Mouse (Mus musculus) left cerebral cortex, postnatal 36 days (tissue): ENCODE data around the gene Gm20431. TPM values are rescaled to one million over a fixed set of nuclear protein-coding genes. Genes with fewer than 3 reads are reported as not detected.
"Not testable (repeated sequence)": the region's sequence is repeated elsewhere in the genome, so short reads cannot be mapped to it uniquely, and the experiment has no call there.

Experiments used
- DNase-seq, 2 experiments: peaks; one replicate each; pipeline ENCODE4 v3.0.0; 2021 to 2022; ENCODE audit warnings: low spot score in 2 of 2, mixed read lengths in 1 of 2
- intact Hi-C: fragments of 180-260 bp; cut with DNase I; formaldehyde crosslinking; loops from one replicate; pipeline ENCODE4 v1.15.1; 2025
- total RNA-seq, 2 experiments: library from RNA; stranded (reverse); gene quantifications; 2 replicates each; pipeline ENCODE4 v1.2.3; 2021

The Gm20431 gene
- total RNA-seq, 2 experiments from 2014 or later = 42.3 to 46.8 TPM

DNA sequence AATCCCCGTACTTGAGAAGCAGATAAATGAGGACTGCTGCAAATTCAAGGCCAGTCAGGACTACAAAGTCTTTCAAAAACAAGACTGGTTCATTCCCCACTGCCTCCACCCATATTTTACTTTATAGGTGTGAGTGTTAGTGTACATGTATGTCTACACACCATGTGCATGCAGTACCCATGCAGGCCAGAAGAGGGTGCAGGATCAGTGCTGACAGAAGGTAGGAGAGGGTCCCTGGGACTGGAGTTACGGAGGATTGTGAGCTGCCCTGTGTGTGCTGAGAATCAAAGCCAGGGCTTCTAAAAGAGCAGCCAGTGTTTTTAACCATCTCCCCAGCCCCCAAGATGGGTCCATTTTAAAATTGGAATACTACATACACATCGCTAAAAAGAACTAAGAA is 21.0 kb downstream of the Gm20431 start:
- no peak for DNase-seq
- intact Hi-C loops = loop anchor here (2.0 kb wide), 1 partner anchor 35 kb away; no protein-coding TSS in a partner anchor

DNA sequence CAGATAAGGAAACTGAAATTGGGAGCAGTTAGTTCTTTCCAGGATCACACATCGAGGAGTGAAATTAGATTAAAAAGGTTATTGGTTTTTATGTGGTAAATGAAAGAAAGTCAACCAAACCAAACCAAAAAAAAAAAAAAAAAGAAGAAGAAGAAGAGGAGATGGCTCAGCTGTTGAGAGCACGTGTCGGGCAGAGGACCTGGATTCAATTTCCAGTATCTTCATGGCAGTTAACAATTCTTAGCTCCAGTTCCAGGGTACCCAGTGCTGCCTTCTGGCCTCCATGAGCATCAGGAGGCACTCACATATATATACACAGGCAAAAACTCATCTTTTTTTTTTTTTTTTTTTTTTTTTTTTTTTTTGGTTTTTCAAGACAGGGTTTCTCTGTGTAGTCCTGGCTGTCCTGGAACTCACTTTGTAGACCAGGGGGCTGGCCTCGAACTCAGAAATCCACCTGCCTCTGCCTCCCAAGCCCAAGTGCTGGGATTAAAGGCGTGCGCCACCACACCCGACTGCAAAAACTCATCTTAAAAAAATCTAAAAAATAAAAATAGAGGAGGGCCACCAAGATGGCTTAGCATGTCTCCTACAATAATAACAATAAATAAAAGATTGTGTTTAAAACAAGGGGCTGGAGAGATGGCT is 26.3 kb downstream of the Gm20431 start:
- no peak for DNase-seq
- intact Hi-C loops = no loop called here

DNA sequence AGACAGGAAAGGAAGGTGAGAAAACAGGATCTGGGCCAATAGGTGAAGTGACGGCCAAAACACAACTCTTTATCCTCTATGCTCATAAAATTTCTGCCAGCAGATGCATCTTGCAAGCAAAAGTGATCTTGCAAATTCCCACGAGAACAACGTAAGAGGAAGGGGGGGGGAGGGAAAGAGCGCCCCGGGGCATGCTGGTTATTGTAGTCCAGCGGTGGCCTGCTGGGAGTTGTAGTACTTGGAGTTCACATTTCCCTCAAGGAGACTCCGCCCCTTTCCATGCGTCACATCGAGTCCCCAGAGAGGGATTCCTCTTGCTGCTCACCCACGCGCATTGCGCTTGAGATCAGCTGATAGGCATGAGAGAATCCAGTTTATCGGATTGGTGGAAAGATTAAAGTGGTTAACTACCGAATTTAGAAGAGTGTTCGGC is 26.9 kb downstream of the Gm20431 start:
- intact Hi-C loops = no loop called here
- peak; percentile 93 to 94 for DNase-seq

DNA sequence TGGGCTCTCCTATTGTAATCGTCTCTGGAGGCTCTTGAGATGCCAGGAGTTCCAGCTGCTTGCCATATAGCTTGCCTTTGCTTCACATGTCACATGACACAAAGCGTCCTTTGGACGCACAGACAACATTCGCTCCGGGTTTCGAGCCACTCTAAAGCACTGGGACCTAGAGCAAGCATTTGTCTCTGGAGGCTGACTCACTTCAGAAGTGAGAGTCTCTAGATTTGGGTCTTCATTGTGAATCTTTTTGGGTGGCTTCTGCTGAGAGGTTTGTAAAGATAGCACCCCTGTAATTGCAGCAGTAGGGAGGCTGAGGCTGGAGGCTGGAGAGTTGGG is 27.8 kb downstream of the Gm20431 start:
- intact Hi-C loops = no loop called here
- no peak for DNase-seq

DNA sequence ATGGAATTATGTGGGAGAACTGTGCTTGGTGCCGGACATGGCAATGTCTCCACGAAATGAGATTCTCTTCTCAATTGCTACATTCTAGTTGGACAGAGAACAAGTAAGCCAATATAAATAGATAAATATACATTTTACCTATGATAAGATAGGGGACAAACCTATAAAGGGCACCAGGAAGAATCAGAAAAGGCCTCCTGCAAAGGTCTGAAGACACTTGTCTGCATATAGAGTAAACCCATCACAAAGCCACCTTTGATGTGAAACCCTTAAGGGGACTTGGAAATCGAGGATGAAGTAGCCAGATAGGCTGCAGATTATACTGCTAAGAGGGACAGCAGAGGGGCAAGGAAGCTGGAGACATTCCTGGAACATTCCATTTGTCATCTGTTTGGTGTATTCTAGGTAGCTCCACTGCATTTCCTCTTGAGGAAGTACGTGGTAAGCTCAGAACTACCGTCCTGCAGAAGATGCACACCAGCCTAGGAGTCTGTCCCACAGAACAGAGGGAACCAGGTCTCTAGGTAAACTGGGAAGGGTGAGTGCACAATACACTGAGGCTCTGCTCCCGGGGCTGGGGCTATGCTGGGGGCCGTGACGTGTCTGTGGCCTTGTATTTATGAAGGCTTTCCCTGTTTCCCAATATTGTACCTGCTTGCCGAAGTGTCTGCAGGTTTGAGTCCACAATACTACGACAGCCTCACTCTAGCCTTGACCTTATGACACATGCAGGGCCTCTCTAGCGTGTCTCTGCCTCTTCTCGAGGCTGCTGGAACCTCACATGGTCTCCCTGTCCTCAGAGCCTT is 28.4 kb downstream of the Gm20431 start:
- intact Hi-C loops = no loop called here
- DNase-seq = no peak

DNA sequence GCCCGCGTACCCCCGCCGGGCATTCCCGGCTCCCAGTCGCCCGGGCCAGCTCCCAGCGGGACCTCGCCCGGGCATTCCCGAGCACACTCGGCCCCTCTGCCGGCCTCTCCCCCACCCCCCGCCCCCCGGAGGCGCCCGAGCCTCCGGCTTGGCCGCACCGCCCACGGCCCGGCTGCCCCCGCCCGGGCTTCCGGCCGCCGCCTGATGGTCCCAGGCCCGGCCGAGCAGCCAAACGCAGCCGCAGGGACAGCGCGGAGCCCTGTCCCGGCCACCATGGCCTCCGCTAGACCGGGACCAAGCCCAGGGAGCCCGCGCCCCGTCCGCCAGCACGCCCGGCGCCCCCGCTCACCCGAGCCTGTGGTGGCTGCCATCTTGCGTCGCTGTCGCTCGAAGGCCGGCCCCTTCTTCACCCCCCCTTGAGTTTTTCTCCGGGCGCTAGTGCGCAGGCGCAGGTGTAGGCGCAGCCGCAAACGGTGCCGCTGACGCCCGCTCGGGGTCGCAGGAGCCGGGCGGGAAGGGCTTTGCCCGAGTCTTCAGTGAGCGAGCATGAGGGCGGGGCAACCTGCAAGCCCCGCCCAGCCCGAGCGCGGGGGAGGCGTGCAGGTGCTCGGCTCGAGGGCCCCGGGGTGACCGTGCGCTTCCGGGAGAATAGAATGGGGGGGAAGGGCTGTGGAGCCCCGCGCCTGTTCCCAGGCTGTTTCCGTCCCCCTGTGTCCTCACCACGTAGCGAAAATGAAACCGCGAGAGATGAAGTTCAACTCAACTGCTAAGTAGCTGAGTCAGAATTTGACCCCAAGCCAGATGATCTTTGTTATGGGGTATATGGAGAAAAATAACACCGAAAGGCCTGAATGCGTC is 29.5 kb downstream of the Gm20431 start, which contains the start of gene Ube2v1:
Ube2v1 (minus strand) TSS at position 505 of the 858 bp plus-strand sequence.
- intact Hi-C loops = no loop called here
- peak; percentile 96 to 98 for DNase-seq

DNA sequence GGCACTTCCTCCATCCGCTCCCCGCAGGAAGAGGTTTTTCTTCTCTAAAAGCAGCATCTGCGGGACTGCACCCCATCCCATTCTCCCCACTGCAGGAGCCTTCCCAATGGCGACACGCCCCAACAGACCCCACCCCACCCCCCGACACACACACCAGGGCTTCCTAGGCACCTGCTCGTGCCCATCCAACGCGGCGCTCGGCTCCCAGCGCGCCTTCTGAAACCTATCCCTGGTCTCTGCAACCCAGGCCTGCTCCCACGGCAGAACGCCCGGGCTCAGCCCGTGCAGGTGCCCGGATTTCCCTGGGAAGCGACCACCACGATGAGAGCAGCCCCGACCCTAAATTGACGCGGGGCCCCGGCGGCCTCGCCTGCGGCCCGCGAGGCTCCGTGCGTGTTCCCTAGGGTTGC is 30.1 kb downstream of the Gm20431 start:
- peak in 1 of 2 experiments; percentile 38 for DNase-seq
- intact Hi-C loops = no loop called here

DNA sequence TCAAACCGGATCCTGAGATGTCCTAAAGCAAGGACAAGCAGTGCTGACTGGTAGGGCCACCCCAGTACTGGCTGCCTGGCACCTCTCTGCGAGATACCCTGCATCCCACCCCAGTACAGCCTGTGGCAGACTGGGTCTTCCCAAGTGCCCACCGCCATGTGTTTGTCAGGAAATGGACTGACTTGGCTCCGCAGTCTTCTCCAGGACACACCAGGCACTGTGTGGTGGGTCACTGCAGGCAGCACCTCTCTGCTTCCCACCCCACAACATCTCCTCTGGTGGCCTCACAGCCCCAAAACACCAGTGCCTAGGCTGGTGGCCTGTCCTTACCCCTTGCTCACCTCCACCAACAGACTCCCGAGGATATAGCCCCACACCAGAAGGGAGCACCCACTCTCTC is 30.9 kb downstream of the Gm20431 start:
- intact Hi-C loops = no loop called here

DNA sequence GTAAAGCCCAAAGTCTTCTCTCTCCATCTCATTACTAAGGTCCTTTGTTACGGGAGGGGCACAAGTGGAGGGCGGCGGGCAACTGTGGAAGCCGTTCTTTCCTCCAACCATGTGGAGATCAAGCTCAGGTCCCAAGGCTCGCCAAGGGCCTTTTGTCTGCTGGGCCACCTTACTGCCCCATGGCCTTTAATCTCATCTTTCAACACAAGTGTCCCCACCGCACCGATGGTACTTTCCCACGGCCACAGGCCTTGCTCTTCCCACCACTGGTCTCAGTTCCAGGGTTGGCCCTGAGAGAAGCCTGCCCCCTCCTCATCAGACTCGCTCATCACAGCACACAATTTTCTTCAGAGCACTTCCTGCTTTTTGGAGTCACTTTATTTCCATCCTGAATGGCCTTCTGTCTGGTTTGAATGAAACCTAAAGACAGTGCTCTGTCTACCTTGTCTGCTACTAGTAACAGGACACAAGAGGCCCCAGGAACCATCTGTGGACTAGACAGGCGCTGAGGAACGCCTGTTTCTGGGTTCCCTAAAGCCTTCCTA is 31.6 kb downstream of the Gm20431 start:
- DNase-seq = no peak
- intact Hi-C loops = no loop called here

More for the DNA sequence above, 30.9 kb downstream of the Gm20431 start:
- DNase-seq = no peak

DNA sequence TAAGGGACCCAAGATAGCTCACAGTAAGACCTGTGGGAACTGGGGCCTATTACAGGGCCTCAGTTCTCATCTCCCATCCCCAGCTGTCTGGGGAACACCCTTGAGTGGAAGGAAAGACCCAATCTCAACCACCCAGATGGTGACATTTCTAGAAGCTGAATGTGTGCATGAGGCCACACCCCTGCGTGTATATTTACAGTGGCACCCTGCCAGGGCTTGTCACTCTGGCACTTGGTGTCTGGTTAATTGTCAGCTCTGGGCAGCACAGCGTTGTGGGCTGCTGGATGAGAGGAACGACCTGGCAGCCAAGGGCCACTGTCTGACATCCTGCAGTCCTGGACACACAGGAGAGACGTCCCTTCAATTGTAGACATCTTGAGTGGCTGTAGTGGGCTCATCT is 32.4 kb downstream of the Gm20431 start:
- DNase-seq = no peak
- intact Hi-C loops = no loop called here

DNA sequence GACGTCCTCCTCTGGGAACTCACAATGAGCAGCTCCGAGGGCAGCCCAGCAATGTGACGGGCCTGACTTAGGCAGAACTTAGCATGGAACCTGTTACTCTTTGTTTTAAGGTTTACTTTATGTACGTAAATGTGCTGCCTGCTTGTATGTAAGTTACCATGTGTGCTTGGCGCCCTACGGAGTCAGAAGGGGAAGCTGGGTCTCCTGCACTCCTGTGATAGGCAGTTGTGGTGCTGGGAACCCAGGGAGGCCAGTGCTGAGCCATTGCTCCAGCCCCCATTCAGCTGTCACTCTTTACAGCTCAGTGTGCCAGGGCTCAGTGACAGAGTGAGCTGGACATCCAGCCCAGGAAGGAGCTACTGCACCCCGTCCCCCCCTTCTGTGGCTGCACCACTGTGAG is 34.3 kb downstream of the Gm20431 start:
- intact Hi-C loops = no loop called here
- no peak for DNase-seq

DNA sequence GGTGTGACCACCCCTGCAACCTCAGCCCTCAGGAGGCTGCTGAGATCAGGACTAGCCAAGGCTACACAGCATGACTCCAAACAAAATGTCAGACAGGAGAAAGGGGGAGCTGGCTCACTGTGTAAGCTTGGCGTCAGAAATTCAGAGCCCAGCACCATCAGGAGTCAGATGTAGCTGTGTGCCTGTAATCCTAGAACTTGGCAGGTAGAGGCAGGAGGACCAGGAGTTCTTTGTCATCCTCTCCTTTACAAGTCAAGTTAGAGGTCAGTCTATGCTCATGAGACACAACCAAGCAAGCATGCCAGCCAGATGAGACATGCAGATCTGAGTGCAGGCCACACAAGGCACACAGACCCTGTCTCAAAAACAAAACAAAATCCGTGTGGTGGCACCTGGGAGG is 35.6 kb downstream of the Gm20431 start:
- DNase-seq = no peak
- intact Hi-C loops = no loop called here

DNA sequence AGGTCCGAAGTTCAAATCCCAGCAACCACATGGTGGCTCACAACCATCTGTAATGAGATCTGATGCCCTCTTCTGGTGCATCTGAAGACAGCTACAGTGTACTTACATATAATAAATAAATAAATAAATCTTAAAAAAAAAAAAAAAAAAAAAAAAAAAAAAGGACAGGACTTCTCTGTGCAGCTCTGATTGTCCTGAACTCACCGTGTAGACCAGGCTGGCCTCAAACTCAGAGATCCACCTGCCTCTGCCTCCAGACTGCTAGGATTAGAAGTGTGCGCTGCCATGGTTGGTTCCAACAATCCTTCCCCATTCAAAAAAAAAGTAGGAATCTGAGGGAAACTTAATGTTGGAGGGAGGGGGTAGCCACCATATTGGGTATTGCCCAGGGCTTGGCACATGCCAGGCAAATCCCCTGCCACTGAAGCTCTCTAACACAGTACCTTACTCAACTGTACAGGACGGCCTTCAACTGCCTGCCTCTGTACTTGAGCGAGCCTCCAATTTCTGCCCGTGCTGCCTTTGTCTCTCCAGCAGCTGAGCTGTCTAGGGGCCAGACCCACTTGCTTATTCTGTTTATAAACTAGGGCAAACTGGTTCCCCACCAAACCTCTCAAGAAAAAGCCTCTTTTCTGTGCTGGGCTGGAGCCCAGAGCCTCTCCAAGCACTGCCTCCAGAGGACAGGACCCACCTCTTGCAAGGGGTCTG is 36.8 kb downstream of the Gm20431 start:
- DNase-seq = no peak
- intact Hi-C loops = no loop called here

DNA sequence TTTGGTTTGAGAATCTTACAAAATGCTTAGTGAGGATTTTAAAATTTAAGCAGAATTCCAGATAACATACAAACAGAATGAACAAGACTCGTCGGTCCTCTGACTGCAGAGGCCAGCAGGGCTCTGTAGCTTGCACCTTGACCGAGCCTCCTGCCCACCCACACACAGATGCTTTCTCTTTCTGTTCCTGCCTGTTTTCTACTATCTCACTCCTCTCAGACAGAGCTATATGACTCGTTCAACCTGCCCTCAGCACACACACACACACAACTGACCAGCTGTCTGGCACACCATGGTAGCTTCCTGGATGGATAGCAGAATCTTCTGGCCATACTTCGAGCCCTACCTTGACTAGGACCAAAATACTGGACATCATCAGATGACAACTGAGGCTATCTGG is 38.3 kb downstream of the Gm20431 start:
- intact Hi-C loops = no loop called here
- no peak for DNase-seq

DNA sequence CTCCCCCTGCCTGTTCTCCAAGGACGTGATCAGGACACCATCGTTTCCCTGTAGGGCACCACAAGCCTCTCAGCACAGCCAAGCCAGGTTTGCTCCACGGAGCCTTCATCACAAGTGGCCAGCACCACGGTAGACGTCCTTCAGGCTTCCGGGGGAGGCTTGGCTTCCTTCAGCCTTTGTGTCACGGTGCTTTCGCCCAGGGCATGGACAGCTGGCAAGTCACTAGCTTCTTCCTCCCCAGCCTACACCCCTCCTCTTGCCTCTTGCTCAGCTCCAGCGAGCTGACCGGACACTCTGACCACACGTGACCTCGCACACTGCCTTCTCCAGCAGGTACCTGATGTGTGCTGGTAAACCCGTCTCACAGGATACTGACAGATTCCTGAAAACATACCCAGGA is 38.9 kb downstream of the Gm20431 start:
- no peak for DNase-seq
- intact Hi-C loops = no loop called here

DNA sequence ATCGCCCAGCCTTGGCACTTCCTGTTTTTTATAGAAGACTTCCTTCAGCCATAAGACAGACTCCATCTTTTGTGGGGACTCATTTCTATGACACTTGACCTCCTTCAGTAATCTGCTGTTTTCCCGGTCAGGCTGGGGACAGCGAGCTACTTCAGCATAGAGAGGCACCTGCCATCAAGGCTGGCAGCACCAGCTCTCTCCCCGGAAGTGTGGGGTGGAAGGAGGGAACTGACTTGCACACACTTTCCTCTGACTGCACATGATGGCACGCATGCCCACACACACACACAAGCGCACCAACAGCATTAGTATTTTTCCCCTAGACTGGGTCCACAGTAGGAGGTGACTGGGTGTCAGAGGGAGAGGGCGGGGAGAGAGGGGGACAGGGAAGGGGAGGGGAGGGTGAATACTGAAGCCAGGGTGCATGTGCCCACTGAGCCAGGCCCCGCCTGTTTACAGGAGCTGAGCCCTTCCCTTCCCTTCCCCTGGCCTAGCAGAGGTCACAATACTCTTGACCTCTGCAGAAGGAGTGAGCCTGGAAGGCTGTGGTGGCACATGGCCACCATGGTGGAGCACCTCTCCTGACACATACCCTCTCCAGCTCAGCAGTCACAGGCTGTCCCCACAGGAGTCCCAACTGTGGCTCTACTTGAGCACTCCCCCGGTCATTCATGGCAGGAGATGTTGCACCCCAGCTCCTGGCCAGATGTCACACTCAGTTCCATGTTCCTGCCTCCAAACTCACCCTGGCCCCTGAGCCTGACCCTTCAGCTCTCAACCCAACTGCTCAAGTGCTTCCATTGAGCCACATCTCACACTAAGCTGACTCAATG is 39.8 kb downstream of the Gm20431 start:
- DNase-seq = no peak
- intact Hi-C loops = no loop called here

DNA sequence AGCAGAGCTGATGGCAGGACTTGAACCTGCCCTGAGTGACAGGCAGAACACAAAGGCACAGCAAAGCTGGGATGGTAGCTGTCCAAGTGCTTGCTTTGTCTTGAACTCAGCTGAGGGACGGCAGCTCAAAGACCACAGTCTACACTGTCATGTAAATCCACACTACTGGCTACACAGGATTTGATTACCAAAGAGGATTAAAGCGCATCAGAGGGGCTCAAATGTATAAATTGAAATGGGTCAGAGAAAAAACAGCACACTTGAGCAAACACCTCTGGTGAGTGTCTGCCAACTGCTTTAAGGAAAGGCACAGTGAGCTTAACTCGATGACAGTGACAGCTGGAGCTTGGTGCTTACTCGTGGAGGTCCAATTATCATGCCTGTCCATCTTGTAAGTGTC is 43.8 kb downstream of the Gm20431 start:
- intact Hi-C loops = no loop called here

DNA sequence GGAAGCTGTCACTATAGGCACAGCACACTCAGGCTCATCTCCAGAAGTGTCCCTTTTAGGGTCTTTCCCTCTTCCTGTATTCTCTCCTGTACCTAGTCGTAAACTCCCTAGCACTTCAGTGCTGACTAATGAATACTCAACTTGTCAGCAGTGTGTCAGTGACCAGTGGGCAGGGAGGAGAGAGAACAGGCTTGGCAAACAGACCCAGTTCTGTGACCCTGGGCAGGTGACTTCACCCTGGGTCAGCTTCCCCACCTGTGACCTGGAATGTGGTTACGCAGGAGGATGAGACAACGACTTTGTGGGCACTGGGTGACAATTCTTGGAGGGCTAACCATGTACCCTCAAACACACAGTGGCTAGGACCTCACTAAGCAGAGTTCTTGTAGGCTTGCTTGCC is 44.3 kb downstream of the Gm20431 start:
- DNase-seq = no peak
- intact Hi-C loops = no loop called here

More for the DNA sequence above, 43.8 kb downstream of the Gm20431 start:
- DNase-seq = no peak

DNA sequence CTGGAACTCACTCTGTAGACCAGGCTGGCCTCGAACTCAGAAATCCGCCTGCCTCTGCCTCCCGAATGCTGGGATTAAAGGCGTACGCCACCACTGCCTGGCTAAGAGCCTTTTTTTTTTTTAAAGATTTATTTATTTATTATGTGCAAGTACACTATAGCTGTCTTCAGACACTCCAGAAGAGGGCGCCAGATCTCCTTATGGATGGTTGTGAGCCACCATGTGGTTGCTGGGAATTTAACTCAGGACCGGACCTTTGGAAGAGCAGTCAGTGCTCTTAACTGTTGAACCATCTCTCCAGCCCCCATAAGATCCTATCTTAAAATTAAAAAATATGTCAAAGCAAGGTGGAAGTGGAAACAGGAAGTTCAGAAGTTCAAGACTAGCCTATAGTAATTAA is 48.0 kb downstream of the Gm20431 start:
- intact Hi-C loops, DNase-seq: not testable (repeated sequence)
